Mouse (Mus musculus): ENCODE data around the gene Hexdc. TPM values are rescaled to one million over a fixed set of nuclear protein-coding genes. Genes with fewer than 3 reads are reported as not detected.

Hexdc gene
- total RNA-seq (2021): 10 to 100 TPM in 1 of 2 experiments, 1 to 10 TPM in 1; 9.2 to 10.5 TPM

DNA sequence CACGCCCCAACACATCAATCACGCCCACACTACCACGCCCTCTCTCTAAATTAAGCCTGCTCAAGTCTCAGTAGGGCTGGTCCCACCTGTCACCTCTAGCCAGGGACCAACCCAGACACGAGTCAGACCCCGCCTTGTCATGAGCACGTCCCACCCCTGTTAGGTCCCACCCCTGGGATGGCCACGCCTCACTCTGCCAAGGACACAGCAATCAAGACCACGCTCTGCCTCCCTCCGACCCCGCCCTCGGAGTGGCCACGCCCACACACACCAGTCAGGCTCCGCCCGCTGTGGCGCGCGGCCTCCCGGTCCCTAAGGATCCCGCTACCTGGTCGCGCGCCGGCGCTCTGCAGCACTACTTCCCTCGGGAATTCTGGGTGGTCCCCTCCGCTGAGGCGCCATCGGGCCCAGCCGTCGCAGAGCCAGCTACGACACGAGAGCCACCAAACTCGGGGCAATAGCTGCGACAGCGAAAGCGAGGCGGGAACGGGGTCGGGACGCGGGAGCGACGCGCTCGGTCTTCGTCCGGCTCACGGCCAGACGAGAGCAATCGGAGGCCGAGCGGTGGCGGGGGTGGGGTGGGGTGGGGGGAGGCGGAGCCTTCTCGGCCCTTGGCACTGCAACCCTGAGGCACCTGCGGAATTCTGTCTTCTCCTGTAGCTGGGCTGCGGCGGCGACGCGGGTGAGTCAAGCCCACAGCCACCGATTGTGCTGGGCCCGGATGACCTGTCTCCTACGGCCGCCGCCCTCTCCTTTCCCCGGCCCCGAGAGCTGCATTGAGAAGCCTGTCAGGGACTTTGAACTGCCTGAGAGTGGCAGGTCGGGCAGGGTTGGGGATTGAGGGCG, at the start of gene Hexdc, which contains the start of gene Ogfod3:
Gene Hexdc (plus strand): TSS at position 273 of the 846 bp plus-strand sequence.
Gene Ogfod3 (minus strand): TSS at position 551 of the 846 bp plus-strand sequence.
- peak; percentile 92 to 93 for DNase-seq
- intact Hi-C loops (cut with DNase I): no loop called here

DNA sequence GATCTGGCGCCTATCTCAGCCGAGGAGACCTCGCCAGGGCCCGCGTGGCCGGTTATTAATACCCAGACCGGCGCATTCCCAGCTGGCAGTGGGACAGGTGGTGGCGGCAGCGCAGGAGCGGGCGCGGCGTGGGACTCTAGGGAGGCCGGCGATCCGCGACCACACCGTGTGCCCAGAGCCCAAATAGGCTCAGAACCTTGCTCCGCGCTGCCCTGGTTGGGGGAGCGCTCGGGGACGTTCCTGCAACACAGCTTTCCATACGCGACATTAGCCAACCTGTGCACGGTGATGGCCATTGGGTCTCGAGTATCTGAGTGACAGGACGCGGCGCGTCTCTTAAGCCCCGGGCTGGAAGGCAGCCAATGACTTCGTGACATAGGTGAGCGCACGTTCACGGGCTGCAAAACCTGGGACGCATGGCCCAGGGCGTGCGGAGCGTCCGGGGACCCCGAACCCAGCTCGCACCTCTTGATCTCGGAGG, 47.8 kb upstream of the Hexdc start:
- intact Hi-C loops (cut with DNase I): no loop called here
- peak; percentile 45 to 62 for DNase-seq

DNA sequence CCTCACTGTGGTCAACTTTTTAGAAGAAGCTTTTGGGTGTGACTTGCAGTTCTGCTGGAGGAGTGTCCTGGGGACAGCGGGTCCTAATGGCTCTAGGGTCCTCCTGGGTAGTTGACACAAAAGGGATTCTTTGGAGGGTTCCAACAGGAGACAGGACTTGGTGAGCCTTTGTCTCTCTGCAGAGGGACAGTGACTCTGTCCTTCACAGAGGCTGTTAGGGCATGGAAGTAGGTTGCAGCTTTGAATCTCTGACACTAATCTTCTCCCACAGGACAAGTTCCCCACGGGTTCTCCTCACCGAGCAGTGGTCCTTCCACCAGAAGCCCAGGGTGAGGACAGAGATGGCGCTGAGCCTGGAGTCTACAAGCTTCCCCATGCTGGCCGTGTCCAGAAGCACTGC, 44.3 kb upstream of the Hexdc start, which contains the start of gene Uts2r:
Gene Uts2r (plus strand): TSS at position 301 of the 400 bp plus-strand sequence.
- intact Hi-C loops (cut with DNase I): no loop called here
- DNase-seq: no peak

DNA sequence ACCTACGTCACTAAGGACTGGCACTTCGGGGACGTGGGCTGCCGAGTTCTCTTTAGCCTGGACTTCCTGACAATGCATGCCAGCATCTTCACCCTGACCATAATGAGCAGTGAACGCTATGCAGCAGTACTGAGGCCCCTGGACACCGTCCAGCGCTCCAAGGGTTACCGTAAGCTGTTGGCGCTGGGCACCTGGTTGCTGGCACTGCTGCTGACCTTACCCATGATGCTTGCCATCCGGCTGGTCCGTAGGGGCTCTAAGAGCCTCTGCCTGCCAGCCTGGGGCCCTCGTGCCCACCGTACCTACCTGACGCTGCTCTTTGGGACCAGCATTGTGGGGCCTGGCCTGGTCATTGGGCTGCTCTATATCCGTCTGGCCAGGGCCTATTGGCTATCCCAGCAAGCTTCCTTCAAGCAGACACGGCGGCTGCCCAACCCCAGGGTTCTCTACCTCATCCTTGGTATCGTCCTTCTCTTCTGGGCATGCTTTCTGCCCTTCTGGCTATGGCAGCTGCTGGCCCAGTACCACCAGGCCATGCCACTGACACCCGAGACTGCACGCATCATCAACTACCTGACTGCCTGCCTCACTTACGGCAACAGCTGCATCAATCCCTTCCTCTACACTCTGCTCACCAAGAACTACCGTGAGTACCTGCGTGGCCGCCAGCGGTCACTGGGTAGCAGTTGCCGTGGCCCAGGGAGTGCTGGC, 43.4 kb upstream of the Hexdc start:
- intact Hi-C loops (cut with DNase I): no loop called here
- no peak for DNase-seq

DNA sequence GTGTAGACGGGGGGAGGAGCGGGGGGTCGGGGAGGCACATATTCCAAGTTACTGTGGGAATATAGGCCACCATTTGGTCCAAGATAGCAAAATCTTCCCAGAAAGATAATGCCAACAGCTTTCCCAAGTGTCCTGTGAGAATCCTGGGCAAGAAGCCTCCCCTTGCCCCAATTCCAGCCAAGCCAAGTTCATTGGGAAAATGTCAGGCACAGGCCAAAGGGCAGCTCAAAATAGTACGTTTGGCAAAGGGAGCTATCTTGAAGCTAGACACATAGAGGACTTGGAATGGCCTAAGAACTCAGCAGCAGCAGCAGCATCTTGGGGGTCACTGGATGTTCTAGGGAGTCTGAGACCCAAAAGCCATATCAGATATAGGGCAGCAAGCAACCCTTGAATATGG, 40.5 kb upstream of the Hexdc start:
- DNase-seq: no peak
- intact Hi-C loops (cut with DNase I): no loop called here

DNA sequence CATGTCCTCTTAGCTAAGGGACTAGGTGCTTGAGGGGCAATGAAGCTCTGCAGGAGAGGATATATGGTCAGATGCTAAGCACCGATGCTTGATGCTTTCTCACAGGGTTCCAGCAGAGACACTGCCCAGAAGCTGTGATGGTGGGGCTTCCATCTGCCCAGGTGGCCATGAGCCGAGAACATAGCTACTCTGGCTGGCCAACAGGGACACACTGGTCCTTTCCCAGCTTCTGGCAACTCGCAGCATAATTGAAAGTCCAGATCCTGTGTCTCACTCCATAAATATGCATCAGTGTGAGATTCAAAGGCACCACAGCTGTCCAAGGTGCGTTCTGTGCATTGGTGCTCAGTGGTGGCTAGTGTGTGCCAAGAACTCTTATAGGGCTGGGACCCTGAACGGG, 31.0 kb upstream of the Hexdc start:
- DNase-seq: no peak
- intact Hi-C loops (cut with DNase I): no loop called here

DNA sequence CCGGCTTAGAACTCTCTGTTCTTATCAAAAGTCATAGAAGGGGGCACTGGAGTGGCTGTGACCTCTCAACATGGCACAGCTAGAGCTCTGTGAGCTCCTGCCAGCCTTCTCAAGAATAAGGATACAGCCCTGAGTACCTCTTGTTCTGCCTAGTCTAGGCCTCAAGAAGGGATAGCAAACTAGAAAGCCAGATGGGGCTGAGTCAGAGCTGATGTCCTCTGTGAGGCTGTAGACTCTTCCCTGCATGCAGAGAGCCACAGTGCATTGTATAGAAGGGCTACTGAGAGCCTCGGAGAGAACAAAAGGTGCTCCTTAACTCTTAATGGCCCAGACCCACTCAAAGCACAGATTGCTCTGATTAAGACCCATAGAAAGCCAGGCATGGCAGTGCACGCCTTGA, 30.0 kb upstream of the Hexdc start:
- no peak for DNase-seq
- intact Hi-C loops (cut with DNase I): no loop called here

DNA sequence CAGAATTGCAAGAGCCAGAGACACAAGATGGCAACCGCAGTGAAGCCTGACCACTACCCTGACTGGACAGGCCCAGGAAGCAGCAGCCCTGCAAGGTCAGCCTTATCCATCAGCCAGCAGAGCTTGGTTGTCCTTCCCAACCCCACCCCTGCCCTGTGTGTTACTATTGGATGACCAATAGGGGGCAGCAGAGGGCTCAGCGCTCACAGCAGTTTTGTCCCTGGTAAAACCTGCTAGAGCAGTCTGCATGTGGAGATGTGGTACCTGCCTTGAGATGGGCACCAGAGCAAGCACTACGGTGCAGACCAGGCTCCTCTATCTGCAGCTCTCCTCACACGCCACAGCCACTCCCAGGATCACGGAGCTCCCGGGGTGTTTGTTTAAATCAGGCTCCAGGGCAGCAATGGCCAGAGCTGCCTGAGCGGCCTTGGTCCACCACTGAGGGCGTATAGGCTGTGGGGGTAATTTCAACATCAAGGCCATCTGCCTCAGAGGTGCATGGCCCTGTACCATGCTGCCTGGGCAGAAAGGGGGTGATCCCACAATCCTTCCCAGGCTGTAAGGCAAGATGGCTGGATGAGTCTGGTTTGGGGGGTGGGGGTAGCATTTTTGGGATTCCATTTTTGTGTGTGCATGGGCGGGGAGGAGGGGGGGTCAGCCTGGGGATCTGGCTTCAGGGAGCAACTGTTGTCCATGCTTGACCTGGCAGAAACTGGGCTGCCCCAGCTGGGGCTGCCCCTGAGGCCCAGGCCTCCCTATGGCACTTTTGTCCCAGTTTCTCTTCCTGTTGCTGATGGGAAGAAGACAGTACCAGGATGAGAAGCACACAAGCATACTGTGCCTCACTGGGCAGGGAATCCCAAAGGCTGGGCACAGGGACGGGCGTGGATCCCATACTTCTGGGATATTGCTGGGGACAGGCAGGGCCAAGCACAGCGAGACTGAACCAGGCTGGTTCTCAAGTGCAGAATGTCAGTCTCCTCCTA, 27.7 kb upstream of the Hexdc start:
- DNase-seq: peak; percentile 45 to 47
- intact Hi-C loops (cut with DNase I): no loop called here

DNA sequence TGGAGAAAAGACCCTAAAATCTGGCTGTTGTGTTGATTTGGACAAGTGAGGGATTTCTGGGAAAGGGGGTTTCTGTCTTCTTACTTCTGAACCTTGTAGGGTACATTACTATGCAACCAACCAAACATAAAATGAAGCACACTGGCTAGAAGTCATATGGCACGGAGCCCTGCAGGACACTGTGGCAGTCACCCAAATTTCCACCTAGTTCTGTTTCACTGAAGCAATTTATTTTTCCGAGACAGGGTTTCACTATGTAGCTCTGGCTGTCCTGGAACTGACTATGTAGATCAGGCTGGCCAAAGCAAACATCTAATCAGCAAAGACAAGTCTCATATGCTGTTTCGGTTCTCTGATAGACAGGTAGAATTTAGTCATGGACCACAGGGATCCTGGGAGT, 14.6 kb upstream of the Hexdc start:
- peak; percentile 53 to 57 for DNase-seq
- intact Hi-C loops (cut with DNase I): no loop called here

DNA sequence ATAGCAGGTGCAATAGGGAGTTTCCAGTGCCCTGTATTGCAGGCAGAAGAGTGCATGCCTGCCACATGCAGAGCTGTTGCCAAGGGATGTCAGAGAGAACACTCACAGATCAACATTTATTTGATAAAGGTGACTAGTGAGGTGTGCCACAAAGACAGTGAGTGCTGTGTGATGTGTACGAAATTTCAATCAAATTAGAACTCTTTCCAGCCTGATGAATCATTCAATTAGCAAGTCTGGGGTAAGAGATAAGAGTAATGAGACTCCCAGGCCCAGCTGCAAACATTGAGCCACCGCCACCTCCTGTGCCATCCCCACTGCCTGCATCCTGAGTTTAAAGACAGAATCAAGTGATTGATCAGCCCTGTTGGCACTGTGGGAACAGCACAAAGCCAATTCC, 11.5 kb upstream of the Hexdc start:
- no peak for DNase-seq
- intact Hi-C loops (cut with DNase I): no loop called here

DNA sequence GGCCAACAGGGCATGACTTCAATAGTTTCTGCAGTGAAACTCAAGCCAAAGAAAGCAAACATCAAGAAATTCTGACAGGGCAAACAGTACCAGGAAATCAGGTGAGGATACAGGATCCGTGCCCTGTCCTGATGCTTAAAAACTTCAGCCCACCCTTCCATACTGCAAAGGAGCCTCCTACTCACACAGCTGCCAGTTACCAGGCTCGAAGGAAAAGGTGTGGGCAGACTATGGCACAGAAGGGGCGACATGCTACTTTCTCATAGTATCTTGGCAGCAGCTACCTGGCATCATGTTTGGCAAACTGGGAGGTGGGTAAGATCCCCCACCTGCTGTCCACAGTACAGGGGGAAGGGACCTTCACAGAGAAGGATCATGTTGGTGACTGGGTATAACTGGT, 10.8 kb upstream of the Hexdc start:
- intact Hi-C loops (cut with DNase I): no loop called here
- DNase-seq: no peak

DNA sequence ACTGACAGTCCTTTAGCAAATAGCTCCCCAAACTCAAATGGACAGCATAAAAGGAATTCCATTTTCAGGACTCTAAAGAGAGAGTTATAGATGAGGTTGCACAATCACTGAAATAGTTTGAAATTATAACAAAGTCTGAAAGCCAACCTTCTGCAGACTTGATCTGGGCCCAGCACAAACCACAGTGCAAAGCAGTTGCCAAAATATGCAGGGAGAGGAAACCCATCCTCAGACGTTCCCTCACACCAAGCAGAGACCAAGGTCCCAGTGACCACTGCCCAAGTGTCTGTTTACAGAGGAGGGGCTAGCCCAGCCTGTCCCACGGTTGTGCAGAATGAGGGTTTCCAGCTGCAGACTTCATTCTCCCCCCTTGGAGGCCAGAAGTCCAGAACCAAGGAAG, 5.6 kb upstream of the Hexdc start:
- intact Hi-C loops (cut with DNase I): no loop called here
- no peak for DNase-seq

DNA sequence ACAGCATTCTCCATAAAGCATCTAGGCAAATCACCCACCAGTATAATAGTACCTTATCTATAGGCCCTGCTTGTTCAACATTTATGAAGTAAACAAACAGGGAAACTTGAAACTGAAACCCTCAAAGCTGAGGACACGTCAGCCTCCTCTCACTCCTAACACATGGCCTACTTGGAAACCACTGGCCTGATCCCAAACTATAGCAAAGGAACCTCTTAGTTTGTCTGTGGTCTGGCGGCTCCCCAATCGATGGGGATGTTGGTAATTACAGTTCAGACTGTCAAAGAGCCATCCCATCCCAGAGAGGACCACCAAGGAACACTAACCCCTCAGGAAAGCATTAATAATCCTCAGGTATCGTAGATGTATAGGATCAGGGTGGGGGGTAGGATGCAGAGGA, 4.4 kb upstream of the Hexdc start:
- DNase-seq: no peak
- intact Hi-C loops (cut with DNase I): no loop called here

DNA sequence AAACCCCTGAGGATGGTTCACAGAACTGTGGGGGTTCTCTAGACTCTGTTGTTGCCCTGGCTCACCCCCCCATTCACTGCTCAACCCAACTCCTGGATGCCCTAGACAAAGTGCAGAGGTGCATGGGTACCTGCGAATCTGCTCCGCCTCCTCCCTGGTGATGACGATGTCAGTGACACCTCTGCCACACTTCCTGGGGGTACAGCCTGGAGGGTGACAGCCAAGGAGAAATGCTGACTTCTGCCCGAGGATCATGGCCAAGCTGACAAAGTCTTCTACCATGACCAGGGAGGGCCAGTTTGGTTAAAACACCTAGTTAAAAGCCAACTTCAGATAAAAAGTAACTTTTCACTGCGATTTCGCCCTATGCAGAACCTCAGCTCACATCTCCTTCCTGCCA, 3.5 kb upstream of the Hexdc start:
- intact Hi-C loops (cut with DNase I): no loop called here
- DNase-seq: no peak

DNA sequence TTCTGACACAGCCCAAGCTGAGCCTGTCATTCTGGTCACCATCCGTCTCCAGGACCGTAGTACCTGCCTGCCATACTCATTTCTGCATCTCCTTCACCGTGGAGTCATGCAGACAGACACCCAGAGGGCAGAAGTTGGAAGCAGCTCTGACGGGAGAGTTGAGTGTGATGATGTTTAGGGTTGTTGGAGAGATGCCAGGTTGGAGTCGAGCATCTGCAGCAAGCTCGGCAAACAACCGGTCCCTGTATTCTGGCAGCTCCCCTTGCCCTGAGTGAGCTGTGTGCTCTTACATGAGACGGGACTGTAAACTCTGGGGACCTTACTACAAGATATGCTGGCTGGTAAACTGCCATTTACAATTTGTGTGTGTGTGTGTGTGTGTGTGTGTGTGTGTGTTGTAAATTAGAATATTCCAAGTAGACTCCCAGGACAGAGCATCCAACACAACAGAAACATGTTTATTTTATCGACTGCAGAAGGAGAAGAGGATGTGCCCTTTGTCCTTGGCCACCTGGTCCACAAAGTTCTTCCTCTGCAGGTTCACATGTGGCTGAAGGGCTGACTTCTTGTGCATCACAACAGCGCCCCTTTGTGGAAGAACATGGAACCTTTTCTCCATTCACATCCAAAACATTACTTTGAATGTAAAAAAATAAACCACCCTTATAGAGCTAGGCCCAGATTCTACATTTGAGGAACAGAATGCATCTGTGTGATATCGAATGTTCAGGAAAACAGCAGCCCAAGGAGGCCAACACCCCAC, 2.6 kb upstream of the Hexdc start:
- intact Hi-C loops (cut with DNase I): loop anchor here (2.0 kb wide), 1 partner anchor 185 kb away; no protein-coding TSS in a partner anchor
- peak in 1 of 2 experiments; percentile 17 for DNase-seq

DNA sequence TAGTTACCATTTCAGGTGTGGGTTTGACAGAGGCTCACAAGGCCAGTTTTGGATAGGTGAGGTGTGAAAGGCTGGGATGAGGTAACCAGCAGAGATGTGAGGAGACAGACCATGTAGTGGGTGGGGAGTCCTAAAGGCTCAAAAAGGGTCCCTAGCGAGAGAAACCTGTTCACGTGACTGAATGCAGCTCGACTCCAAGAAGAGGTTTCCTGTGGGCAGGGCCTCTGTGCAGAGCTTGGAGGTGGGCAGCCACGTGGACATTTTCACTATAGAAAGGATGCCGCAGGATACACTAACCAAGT, 423 bp upstream of the Hexdc start:
- DNase-seq: no peak
- intact Hi-C loops (cut with DNase I): loop anchor here (2.0 kb wide), 1 partner anchor 187 kb away; no protein-coding TSS in a partner anchor

DNA sequence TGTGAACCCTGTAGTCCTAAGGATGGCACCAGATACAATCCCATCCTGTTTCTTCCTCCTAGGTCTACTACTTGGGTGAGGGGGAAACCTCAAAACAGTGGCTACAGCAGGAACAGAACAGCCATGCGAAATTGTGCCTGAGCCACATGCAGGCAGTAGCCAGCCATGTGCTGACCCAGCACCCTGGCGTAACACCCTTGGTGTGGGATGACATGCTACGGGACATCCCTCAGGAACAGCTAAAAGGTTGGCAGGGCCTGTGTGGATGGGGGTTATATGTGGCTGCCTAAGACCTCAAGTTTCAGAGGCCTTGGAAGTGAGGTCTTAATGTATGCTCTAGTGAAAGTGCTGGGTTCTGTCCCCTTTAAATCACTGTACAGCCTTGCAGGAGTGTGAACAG, 12.6 kb downstream of the Hexdc start:
- no peak for DNase-seq
- intact Hi-C loops (cut with DNase I): no loop called here

DNA sequence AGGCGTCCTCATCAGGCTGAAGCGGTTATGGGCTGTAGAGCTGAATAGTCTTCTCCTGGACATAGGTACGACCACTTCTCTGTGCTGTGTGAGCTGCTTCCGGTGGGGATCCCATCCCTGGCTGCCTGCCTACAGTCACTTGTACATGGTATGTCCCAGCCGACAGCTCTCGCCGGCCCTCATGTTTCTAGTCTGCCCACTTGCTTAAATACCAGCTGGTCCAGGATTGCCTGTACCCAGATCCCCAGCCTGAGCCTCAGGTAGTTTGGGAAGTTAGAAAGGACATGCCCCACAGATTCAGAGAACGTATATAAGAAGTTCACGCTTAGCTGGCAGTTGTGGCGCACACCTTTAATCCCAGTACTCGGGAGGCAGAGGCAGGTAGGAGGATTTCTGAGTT, 15.5 kb downstream of the Hexdc start:
- no peak for DNase-seq
- intact Hi-C loops (cut with DNase I): no loop called here

DNA sequence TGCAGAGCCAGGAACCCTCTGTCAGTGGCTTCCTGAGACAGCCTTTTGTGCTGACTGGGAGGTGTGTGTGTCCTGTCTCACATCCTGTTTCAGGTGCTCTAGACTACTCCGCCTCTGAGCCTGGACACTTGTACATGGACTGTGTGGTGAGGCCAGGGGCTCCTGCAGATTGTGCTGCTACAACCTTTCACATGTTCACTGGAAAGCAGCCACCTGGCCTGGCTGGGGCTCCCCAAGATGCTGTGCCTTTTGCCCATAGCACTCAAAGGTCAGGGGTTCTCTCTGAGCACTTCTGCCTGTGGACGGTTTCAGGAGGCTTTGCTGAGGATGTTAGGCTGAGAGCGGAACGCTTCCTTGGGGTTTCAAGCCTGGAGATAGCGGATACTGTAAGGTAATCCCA, 16.5 kb downstream of the Hexdc start:
- DNase-seq: no peak
- intact Hi-C loops (cut with DNase I): no loop called here
